In the genomic region with DNA sequence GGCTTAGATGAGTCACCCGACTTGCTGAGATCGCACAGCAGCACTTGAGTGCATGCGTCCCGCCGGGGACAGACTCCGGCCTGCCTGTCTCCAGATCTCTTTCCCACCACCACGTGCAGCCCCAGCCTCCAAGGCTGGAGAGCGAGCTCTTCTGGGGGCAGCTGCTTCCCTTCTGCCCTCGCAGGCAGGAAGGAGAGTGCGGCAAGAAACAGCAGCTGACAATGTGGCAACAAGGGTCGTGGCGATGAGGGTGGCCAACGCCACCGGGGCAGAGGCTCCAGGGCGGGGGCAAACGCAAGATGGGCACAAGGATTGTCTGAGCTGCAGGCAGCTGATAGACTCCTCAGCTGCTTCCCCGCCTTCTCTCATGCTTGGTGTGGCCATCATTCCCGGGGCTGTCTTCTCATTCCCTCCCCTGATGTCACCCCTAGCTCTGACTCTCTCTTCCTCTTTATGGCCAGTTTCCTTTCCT, we compare ENCODE assay signal across 8 mouse cellular contexts. TPM values are rescaled to one million over a fixed set of nuclear protein-coding genes. Genes with fewer than 3 reads are reported as not detected.
DNase-seq lines count a peak whose midpoint lies in the region; TF ChIP-seq lines count a peak whose summit lies in the region.

No protein-coding gene starts in this region.

- peak overlapping the region; percentile 4 for H3K4me3 ChIP-seq in thymus, adult 2 months (ENCODE audit: control insufficient read depth, insufficient read depth, low read length)
- no peak overlapping the region for H3K4me3 ChIP-seq in limb, embryonic 10.5 days
- H3K4me3 ChIP-seq in small intestine, adult 2 months (ENCODE audit: low read depth, low read length), result no peak overlapping the region

- peak; percentile 45 for DNase-seq in adrenal gland, postnatal 25 days
- no peak for DNase-seq in adrenal gland, adult 18-20 months (ENCODE audit: low spot score in 2 of 2)
- peak; percentile 61 for DNase-seq in thymus, adult 2 months
- no peak for DNase-seq in thymus, postnatal 10 days (ENCODE audit: low spot score in 2 of 2)
- no peak for DNase-seq in limb, embryonic 10.5 days (ENCODE audit: low spot score)
- no peak for DNase-seq in retina, embryonic 14.5 days (ENCODE audit: low spot score)
- no peak for DNase-seq in ovary, adult 18-20 months (ENCODE audit: low spot score)

- H3K27ac ChIP-seq in thymus, adult 2 months (ENCODE audit: control insufficient read depth, insufficient read depth, low read length), result peak overlapping the region; percentile 90
- H3K27ac ChIP-seq in limb, embryonic 10.5 days, result peak overlapping the region; percentile 85
- H3K27ac ChIP-seq in small intestine, adult 2 months (ENCODE audit: insufficient read depth, low read depth, low read length), result peak overlapping the region; percentile 48; the same call in 1 of the 2 replicates

- peaks cover 82% of the 10 kb centered on the region for H3K4me1 ChIP-seq in thymus, adult 2 months (replicated peaks; ENCODE audit: control insufficient read depth, insufficient read depth, low read length)
- H3K4me1 ChIP-seq in limb, embryonic 10.5 days, result peaks cover 46% of the 10 kb centered on the region
- peaks cover 21% of the 10 kb centered on the region for H3K4me1 ChIP-seq in small intestine, adult 2 months (ENCODE audit: control insufficient read depth, insufficient read depth, insufficient read length, low read length)

- 7% methylated on average over 18 of the region's 18 CpGs for WGBS in thymus, adult 2 months
- WGBS in limb, embryonic 10.5 days, result 75% methylated on average over 18 of the region's 18 CpGs
- 59% methylated on average over 18 of the region's 18 CpGs for WGBS in small intestine, adult 2 months

- TF ChIP-seq CTCF in thymus, adult 2 months (IDR thresholded peaks at IDR 0.05; ENCODE audit: borderline replicate concordance, control insufficient read depth, extremely low read depth, insufficient read depth, low read length, poor library complexity), result peak; percentile 46; the same call in 1 of the 2 replicates
- no peak for TF ChIP-seq CTCF in small intestine, adult 2 months (IDR thresholded peaks at IDR 0.05; ENCODE audit: extremely low read depth, insufficient read length, insufficient replicate concordance, low read depth, low read length)

- no peak for TF ChIP-seq POLR2A in thymus, adult 2 months (IDR thresholded peaks at IDR 0.05; ENCODE audit: control insufficient read depth, extremely low read depth, insufficient read depth, low read length, poor library complexity)
- TF ChIP-seq POLR2A in small intestine, adult 2 months (IDR thresholded peaks at IDR 0.05; ENCODE audit: low read depth, low read length), result no peak

- H3K36me3 ChIP-seq in thymus, adult 2 months (ENCODE audit: control insufficient read depth, insufficient read depth, low read length), result peaks cover 10% of the 10 kb centered on the region; the same call in 1 of the 2 replicates
- no peaks in the 10 kb centered on the region for H3K36me3 ChIP-seq in limb, embryonic 10.5 days
- H3K36me3 ChIP-seq in small intestine, adult 2 months (ENCODE audit: control insufficient read depth, insufficient read depth, low read length), result no peaks in the 10 kb centered on the region

- no peaks in the 10 kb centered on the region for H3K9me3 ChIP-seq in limb, embryonic 10.5 days (replicated peaks)

- no peaks in the 10 kb centered on the region for H3K27me3 ChIP-seq in thymus, adult 2 months (ENCODE audit: control insufficient read depth, insufficient read depth, low read length)
- H3K27me3 ChIP-seq in limb, embryonic 10.5 days (ENCODE audit: low read depth, poor library complexity, severe bottlenecking), result no peaks in the 10 kb centered on the region
- no peaks in the 10 kb centered on the region for H3K27me3 ChIP-seq in small intestine, adult 2 months (ENCODE audit: control insufficient read depth, insufficient read depth, low read length)

RNA-seq across cellular contexts. Expression of gene Ccnd3, which starts 18.4 kb away (rescaled TPM):
- total RNA-seq in adrenal gland, postnatal 25 days (2021), result 385 and 429 TPM in 2 replicates
- 100 to 1,000 TPM; 328 to 506 TPM for total RNA-seq in adrenal gland, adult 18-20 months (2021)
- 1,622 and 2,069 TPM in 2 replicates for polyA plus RNA-seq in thymus, adult 2 months (2012; rRNA removed)
- 405 and 413 TPM in 2 replicates for polyA plus RNA-seq in limb, embryonic 10.5 days (2016; fragmentation: Nextera tagmentation; extraction: Ambion mirVana)
- 49.9 and 54.9 TPM in 2 replicates for polyA plus RNA-seq in small intestine, adult 2 months (2012; rRNA removed)

RNA-seq across cellular contexts. Expression of gene Taf8, which starts 21.2 kb away (rescaled TPM):
- 21.1 and 25.7 TPM in 2 replicates for total RNA-seq in adrenal gland, postnatal 25 days (2021)
- total RNA-seq in adrenal gland, adult 18-20 months (2021), result 10 to 100 TPM; 16.4 to 19.9 TPM
- 68.2 and 74.3 TPM in 2 replicates for polyA plus RNA-seq in thymus, adult 2 months (2012; rRNA removed)
- 32.1 and 36.8 TPM in 2 replicates for polyA plus RNA-seq in limb, embryonic 10.5 days (2016; fragmentation: Nextera tagmentation; extraction: Ambion mirVana)
- 6.2 and 13.3 TPM in 2 replicates for polyA plus RNA-seq in small intestine, adult 2 months (2012; rRNA removed)

Comparison
In these comparisons a context has a peak if more than half of its experiments do, and no peak if none do; other contexts are left out.
1. DNase-seq: peak in adrenal gland, postnatal 25 days (single experiment) and thymus, adult 2 months (single experiment); none in adrenal gland, adult 18-20 months (0 of 2), thymus, postnatal 10 days (0 of 2), limb, embryonic 10.5 days (single experiment), retina, embryonic 14.5 days (single experiment) and ovary, adult 18-20 months (single experiment).
2. Peak in every context shown above with its lines, with median percentiles within 50 percentile points of each other: H3K27ac ChIP-seq.